Mouse (Mus musculus): Measurements from ENCODE around the gene Bean1. TPM values are rescaled to one million over a fixed set of nuclear protein-coding genes. Genes with fewer than 3 reads are reported as not detected.

The Bean1 gene
- total RNA-seq (2021) = 1 to 10 TPM in 1 of 2 experiments, under 1 TPM in 1; 0.92 to 1.1 TPM

GRCm38 (mm10) chr8:104170118-104171049 is at the start of gene Bean1:
Bean1 (plus strand) TSS chr8:104170442.
- DNase-seq = peak; percentile 60 to 69
- intact Hi-C loops (cut with DNase I) = loop anchor here (1.0 kb wide), 1 partner anchor 44 kb away; no protein-coding TSS in a partner anchor

- intact Hi-C loops (cut with DNase I) = loop anchor here (2.0 kb wide), 1 partner anchor 13 kb away; no protein-coding TSS in a partner anchor
- no peak for DNase-seq
These were observed 48.4 kb upstream of the Bean1 start for GRCm38 (mm10) chr8:104121640-104122416.

GRCm38 (mm10) chr8:104123080-104123657 is 47.1 kb upstream of the Bean1 start:
- DNase-seq = no peak

GRCm38 (mm10) chr8:104124534-104124933 is 45.7 kb upstream of the Bean1 start:
- no peak for DNase-seq
- intact Hi-C loops (cut with DNase I) = no loop called here

More at GRCm38 (mm10) chr8:104123080-104123657, 47.1 kb upstream of the Bean1 start:
- intact Hi-C loops (cut with DNase I) = loop anchor here (2.0 kb wide), 1 partner anchor 14 kb away; no protein-coding TSS in a partner anchor

- DNase-seq = no peak
- intact Hi-C loops (cut with DNase I) = no loop called here
These were observed 42.9 kb upstream of the Bean1 start for GRCm38 (mm10) chr8:104127160-104127883.

GRCm38 (mm10) chr8:104130916-104131315 is 39.3 kb upstream of the Bean1 start:
- intact Hi-C loops (cut with DNase I) = no loop called here
- peak in 1 of 2 experiments; percentile 0 for DNase-seq

GRCm38 (mm10) chr8:104131414-104131975 is 38.7 kb upstream of the Bean1 start:
- DNase-seq = peak in 1 of 2 experiments; percentile 1
- intact Hi-C loops (cut with DNase I) = no loop called here

GRCm38 (mm10) chr8:104134521-104134920 is 35.7 kb upstream of the Bean1 start:
- DNase-seq = no peak
- intact Hi-C loops (cut with DNase I) = no loop called here

- intact Hi-C loops (cut with DNase I) = no loop called here
- no peak for DNase-seq
These were observed 34.0 kb upstream of the Bean1 start for GRCm38 (mm10) chr8:104136277-104136676.

- intact Hi-C loops (cut with DNase I) = no loop called here
- DNase-seq = no peak
These were observed 32.6 kb upstream of the Bean1 start for GRCm38 (mm10) chr8:104137636-104138035.

GRCm38 (mm10) chr8:104140611-104141010 is 29.6 kb upstream of the Bean1 start:
- intact Hi-C loops (cut with DNase I) = loop anchor here (10.0 kb wide), 1 partner anchor 204 kb away; no protein-coding TSS in a partner anchor
- DNase-seq = no peak

- no peak for DNase-seq
- intact Hi-C loops (cut with DNase I) = loop anchor here (10.0 kb wide), 1 partner anchor 202 kb away; no protein-coding TSS in a partner anchor
These were observed 27.8 kb upstream of the Bean1 start for GRCm38 (mm10) chr8:104142415-104142814.

- intact Hi-C loops (cut with DNase I) = loop anchor here (10.0 kb wide), 1 partner anchor 201 kb away; no protein-coding TSS in a partner anchor
- no peak for DNase-seq
These were observed 26.9 kb upstream of the Bean1 start for GRCm38 (mm10) chr8:104143379-104143778.

GRCm38 (mm10) chr8:104144434-104145216 is 25.6 kb upstream of the Bean1 start:
- no peak for DNase-seq
- intact Hi-C loops (cut with DNase I) = loop anchor here (5.0 to 10.0 kb wide), 2 partner anchors 200 to 428 kb away; no protein-coding TSS in a partner anchor

- intact Hi-C loops (cut with DNase I) = loop anchor here (1.0 to 10.0 kb wide), 4 partner anchors 55 to 426 kb away; no protein-coding TSS in a partner anchor
- peak; percentile 87 to 90 for DNase-seq
These were observed 24.1 kb upstream of the Bean1 start for GRCm38 (mm10) chr8:104145981-104146689.

- DNase-seq = no peak
- intact Hi-C loops (cut with DNase I) = loop anchor here (1.0 to 10.0 kb wide), 5 partner anchors 12 to 425 kb away; no protein-coding TSS in a partner anchor
These were observed 23.3 kb upstream of the Bean1 start for GRCm38 (mm10) chr8:104146717-104147494.

GRCm38 (mm10) chr8:104147947-104148346 is 22.3 kb upstream of the Bean1 start:
- DNase-seq = no peak
- intact Hi-C loops (cut with DNase I) = loop anchor here (1.0 to 10.0 kb wide), 4 partner anchors 11 to 424 kb away; no protein-coding TSS in a partner anchor

Measured in heart, postnatal 36 days (tissue).